Mouse (Mus musculus) kidney, adult 2 months (tissue): ENCODE data around the gene Tfap2a. TPM values are rescaled to one million over a fixed set of nuclear protein-coding genes. Genes with fewer than 3 reads are reported as not detected.

Experiments used
- DNase-seq: peaks from one replicate; pipeline ENCODE4 v3.0.0; 2021
- H3K27ac ChIP-seq: fragments of 200-500 bp; 2 replicates; pipeline ENCODE4 v1.5.1; 2012; ENCODE audit warnings: low read depth, low read length, control low read depth, inconsistent platforms; ENCODE audit not compliant: insufficient read depth
- H3K27me3 ChIP-seq: fragments of 200-500 bp; replicated peaks from 2 replicates; pipeline ENCODE4 v1.6.1; 2012; ENCODE audit warnings: mild to moderate bottlenecking, moderate library complexity, low read length, inconsistent platforms; ENCODE audit not compliant: control insufficient read depth, insufficient read depth
- H3K36me3 ChIP-seq: fragments of 200-500 bp; 2 replicates; pipeline ENCODE4 v1.6.1; 2012; ENCODE audit warnings: mild to moderate bottlenecking, moderate library complexity, low read length, inconsistent platforms; ENCODE audit not compliant: control insufficient read depth, insufficient read depth
- H3K4me1 ChIP-seq: fragments of 200-500 bp; 2 replicates; pipeline ENCODE4 v1.6.1; 2011; ENCODE audit warnings: low read length; ENCODE audit not compliant: control insufficient read depth, insufficient read depth
- H3K4me3 ChIP-seq: fragments of 200-500 bp; 2 replicates; pipeline ENCODE4 v1.5.1; 2011; ENCODE audit warnings: mild to moderate bottlenecking, low read depth, low read length, control low read depth; ENCODE audit not compliant: insufficient read depth
- CTCF ChIP-seq: fragments of 200-500 bp; conservative IDR thresholded peaks from 2 replicates; pipeline ENCODE4 v1.5.1; 2011; ENCODE audit warnings: low read depth, mild to moderate bottlenecking, control low read depth, low read length, moderate library complexity, mixed read lengths; ENCODE audit not compliant: insufficient read depth, insufficient read length
- POLR2A ChIP-seq: fragments of 200-500 bp; IDR thresholded peaks from one replicate; pipeline ENCODE4 v1.6.1; 2011; ENCODE audit warnings: low read depth, low read length, control low read depth
- WGBS: fragments of 180-500 bp; shearing (Covaris S2); methylation state at CpG from one replicate; pipeline ENCODE4 v1.1.7; 2018; 5-methylcytosine and 5-hydroxymethylcytosine counted together
- polyA plus RNA-seq: library from polyadenylated mRNA; depleted of rRNA; stranded (reverse); fragments of >200 nt; gene quantifications from 2 replicates; pipeline ENCODE4 v1.2.3, GENCODE M21; 2012

Tfap2a gene
- polyA plus RNA-seq, 1 experiment = 5.2 TPM

GRCm38 (mm10) chr13:40733542-40734151 lies 4.5 kb downstream of the Tfap2a start:
- peak; percentile 42 for DNase-seq
- 2% methylated on average over 37 of the region's 38 CpGs for WGBS
- Histone ChIP-seq H3K27me3 (peaks cover 12% of the 10 kb centered on the region; the same call in 1 of the 2 replicates), H3K27ac (peak overlapping the region; percentile 25), H3K4me3 (peak overlapping the region; percentile 50), H3K36me3 (no peaks in the 10 kb centered on the region), H3K4me1 (no peaks in the 10 kb centered on the region)
- TF ChIP-seq POLR2A (no peak), CTCF (peak; percentile 41; the same call in 1 of the 2 replicates)

GRCm38 (mm10) chr13:40732816-40733541 lies 5.2 kb downstream of the Tfap2a start:
- peak; percentile 30 for DNase-seq
- H3K4me3 ChIP-seq = peak overlapping the region; percentile 50
- TF ChIP-seq POLR2A (no peak), CTCF (no peak)
- WGBS = 2% methylated on average over 30 of the region's 30 CpGs
- H3K27ac ChIP-seq = peak overlapping the region; percentile 25
- H3K27me3 ChIP-seq = peaks cover 14% of the 10 kb centered on the region; the same call in 1 of the 2 replicates
- no peaks in the 10 kb centered on the region for H3K36me3 ChIP-seq
- H3K4me1 ChIP-seq = no peaks in the 10 kb centered on the region

GRCm38 (mm10) chr13:40732085-40732484 lies 6.1 kb downstream of the Tfap2a start:
- no peak for DNase-seq
- WGBS = 2% methylated on average over 11 of the region's 11 CpGs
- no peak overlapping the region for H3K27ac ChIP-seq
- no peaks in the 10 kb centered on the region for H3K36me3 ChIP-seq
- H3K4me1 ChIP-seq = no peaks in the 10 kb centered on the region
- H3K27me3 ChIP-seq = peaks cover 14% of the 10 kb centered on the region; the same call in 1 of the 2 replicates
- H3K4me3 ChIP-seq = peak overlapping the region; percentile 31
- no peak for TF ChIP-seq CTCF
- TF ChIP-seq POLR2A = no peak

GRCm38 (mm10) chr13:40731179-40731841 lies 6.9 kb downstream of the Tfap2a start:
- H3K4me1 ChIP-seq = no peaks in the 10 kb centered on the region
- peaks cover 14% of the 10 kb centered on the region; the same call in 1 of the 2 replicates for H3K27me3 ChIP-seq
- H3K4me3 ChIP-seq = peak overlapping the region; percentile 31
- H3K27ac ChIP-seq = peak overlapping the region; percentile 48
- DNase-seq = peak; percentile 34
- TF ChIP-seq CTCF = no peak
- TF ChIP-seq POLR2A = no peak
- under 1% methylated on average over 72 of the region's 74 CpGs for WGBS
- H3K36me3 ChIP-seq = no peaks in the 10 kb centered on the region

DNA sequence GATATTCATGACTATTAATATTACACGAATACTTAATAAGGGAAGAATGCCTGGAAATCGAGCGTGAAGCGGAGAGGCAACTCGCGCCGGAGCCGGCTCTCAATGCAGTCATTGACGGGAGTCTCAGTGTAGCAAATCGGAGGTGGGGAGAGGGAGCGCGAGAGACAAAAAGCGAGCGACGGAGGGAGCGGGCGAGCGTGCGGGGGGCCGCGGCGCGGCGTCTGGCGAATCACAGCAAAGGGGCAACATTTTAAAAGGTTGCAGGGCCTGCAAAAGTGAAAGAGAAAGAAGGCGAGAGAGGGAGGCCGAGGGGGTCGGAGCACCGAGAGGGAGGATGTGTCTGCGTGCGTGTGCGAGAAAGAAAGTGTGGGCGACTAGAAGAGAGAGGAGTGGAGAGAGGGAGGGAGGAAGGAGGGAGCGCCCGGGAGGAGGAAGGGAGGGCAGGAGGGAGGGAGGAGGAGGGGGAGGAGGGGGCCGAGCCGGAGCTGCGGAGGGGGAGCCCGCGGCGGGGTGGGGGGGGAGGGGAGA lies 7.5 kb downstream of the Tfap2a start:
- peak; percentile 52 for DNase-seq

DNA sequence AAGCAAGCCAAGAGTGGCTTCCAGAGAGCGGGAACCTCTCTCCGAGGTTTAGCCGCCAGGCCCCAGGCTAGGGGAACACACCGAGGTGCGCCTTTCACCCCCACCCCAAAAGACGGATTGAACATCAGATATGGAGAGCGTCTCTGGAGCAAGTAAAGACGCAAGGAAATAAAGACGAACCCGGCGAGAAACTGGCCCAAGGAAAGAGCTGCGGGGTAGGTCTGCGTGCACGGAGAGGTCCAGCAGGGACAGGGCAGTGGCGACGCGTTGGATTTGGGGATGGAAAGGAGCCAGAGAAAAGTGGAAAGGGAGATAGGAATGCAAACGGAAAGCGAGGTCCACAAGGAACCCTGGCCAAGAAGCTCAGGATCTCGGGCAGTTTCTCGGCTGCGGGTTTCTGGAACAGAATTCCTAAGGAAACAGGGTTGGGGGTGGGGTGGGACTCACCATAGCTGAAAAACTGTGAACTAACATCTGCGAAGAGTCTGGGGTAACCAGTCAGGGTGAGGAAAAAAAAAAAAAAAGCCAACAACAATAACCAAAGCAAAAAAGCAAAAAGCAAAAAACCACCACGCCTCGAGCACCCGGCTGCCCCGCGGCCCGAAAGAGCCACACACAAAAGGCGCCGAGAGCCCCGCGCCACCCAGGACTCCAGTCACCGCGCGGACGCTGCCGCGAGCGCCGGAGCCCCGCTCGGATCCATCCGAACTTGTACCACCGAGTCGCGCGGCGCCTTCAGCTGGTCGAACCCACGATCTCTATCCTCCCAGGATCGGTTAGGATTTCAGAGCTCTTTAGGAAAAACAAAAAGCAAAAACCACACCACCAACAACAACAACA lies 8.4 kb downstream of the Tfap2a start:
- 3% methylated on average over 52 of the region's 52 CpGs for WGBS
- H3K27ac ChIP-seq = peak overlapping the region; percentile 53
- DNase-seq = peak; percentile 24
- peak overlapping the region; percentile 34 for H3K4me3 ChIP-seq
- no peak for TF ChIP-seq CTCF
- TF ChIP-seq POLR2A = no peak
- no peaks in the 10 kb centered on the region for H3K36me3 ChIP-seq
- H3K27me3 ChIP-seq = peaks cover 14% of the 10 kb centered on the region; the same call in 1 of the 2 replicates
- no peaks in the 10 kb centered on the region for H3K4me1 ChIP-seq

More for the DNA sequence above, 7.5 kb downstream of the Tfap2a start:
- TF ChIP-seq POLR2A (no peak), CTCF (no peak)
- Histone ChIP-seq H3K4me3 (peak overlapping the region; percentile 31), H3K27ac (peak overlapping the region; percentile 0), H3K27me3 (peaks cover 14% of the 10 kb centered on the region; the same call in 1 of the 2 replicates), H3K4me1 (no peaks in the 10 kb centered on the region), H3K36me3 (no peaks in the 10 kb centered on the region)
- WGBS = 1% methylated on average over 34 of the region's 41 CpGs
